Mouse (Mus musculus): ENCODE measurements around the gene BC016579.

Gene BC016579

GRCm38 (mm10) chr16:45643944-45644343 lies 9.9 kb downstream of the BC016579 start:
- in situ Hi-C loops (cut with MboI, MseI), result loop anchor here (25.0 kb wide), 1 partner anchor 432 kb away; the partner anchor contains the start of gene Btla

DNA sequence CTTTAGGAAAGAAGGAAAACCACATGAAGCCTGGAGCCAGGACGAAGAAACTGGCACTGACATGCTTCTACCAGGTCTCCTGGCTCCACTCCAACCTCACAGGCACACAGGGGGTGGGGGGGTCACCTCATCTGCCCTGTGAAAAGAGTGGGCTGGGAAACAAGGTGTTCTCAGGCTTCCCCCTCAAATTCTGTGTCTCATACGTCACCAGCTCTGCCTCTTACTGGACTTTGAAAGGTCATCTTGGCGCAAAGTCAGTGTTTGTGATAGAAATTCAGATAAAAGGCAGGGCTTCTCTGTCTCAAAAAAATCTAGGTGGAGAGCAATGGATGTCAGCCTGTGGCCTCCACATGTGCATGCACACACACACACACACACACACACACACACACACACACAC lies 12.6 kb downstream of the BC016579 start:
- in situ Hi-C loops (cut with MboI, MseI), result loop anchor here (25.0 kb wide), 1 partner anchor 429 kb away; the partner anchor contains the start of gene Btla

DNA sequence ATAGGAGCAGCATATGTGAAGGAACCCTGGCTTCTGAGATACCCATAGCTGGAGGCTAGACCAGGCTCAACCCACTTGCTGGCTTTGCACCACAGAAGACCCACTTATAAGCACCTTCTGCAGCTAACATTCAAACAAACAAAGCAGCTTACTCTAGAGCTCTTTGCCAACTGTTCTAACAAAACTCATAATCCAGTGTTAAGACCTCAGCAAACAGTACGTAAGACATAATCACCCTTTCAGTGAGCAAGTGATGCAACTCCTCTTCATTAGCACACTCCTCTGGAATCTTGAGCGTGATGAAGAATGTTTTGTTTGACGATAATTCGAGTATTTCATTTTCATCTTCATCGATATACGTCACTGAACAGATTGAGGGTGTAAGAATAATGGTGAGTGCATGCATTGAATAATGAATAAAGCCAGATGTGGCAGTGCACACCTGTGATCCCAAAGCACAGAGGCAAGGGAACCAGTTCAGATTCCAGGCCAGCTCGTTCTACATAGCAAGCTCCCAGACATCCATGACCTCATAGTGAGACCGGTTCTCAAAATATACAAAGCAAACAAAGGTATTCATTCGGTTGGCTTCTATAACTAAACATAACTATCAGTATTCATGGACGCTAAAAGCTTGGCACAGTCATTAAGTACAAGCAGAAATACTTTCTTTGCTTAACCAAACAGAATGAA lies 13.7 kb downstream of the BC016579 start:
- in situ Hi-C loops (cut with MboI, MseI), result loop anchor here (25.0 kb wide), 1 partner anchor 428 kb away; the partner anchor contains the start of gene Btla

- in situ Hi-C loops (cut with MboI, MseI), result loop anchor here (25.0 kb wide), 1 partner anchor 424 kb away; the partner anchor contains the start of gene Btla
Measured at GRCm38 (mm10) chr16:45635826-45636225, 18.0 kb downstream of the BC016579 start.

GRCm38 (mm10) chr16:45632420-45632819 lies 21.4 kb downstream of the BC016579 start:
- in situ Hi-C loops (cut with MboI, MseI), result loop anchor here (5.0 to 25.0 kb wide), 2 partner anchors 50 to 420 kb away; partner anchors contain the start of gene Btla

DNA sequence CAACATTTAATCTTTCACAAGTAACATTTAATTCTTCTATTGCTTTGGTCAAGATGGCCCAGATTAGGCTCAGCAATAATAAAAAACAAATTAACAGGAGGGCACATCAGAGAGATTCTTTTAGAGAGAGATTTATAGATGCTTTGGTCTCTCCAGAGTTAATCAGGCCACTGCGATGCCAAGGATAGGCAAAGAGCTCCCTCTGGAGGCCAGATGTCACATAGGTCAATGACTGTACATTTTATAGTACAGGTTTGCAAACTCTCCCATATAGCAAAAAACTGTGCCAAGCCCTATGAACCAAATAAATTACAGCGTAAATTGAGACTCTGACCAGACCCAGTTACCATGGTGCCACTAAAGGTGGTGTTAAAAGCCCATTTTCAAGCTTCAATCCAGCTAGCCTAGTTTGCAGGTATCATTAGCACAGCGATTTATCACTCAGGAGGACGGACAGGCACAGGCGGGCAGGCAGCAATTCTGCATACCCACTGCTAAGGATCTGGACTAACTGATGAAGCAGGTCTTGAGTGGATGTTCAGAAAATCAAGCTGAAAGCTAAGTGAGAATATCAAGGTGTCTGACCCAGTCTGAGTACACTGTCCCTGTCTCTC lies 23.4 kb downstream of the BC016579 start:
- in situ Hi-C loops (cut with MboI, MseI), result loop anchor here (5.0 to 25.0 kb wide), 2 partner anchors 48 to 418 kb away; partner anchors contain the start of gene Btla

- in situ Hi-C loops (cut with MboI, MseI), result loop anchor here (5.0 to 25.0 kb wide), 2 partner anchors 47 to 417 kb away; partner anchors contain the start of gene Btla
Measured at GRCm38 (mm10) chr16:45629497-45630105, 24.3 kb downstream of the BC016579 start.

DNA sequence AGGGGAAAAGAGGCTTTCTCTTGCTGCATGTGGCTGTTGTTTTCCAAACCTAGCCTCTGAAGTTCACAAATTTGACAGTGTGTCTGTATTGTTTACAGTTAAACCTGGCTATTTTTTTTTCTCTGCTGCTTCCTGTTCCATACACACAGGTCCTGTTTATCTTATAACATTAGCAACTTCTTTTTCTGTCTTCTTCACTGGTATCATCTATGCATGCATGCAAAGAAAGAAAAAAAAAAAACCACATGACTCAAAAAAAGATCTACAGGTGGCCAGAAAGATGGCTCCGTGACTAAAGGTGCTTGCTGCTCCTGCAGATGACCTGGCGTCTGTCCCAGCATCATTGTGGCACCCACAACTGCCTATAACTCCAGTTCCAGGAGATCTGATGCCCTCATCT lies 28.5 kb downstream of the BC016579 start:
- in situ Hi-C loops (cut with MboI, MseI), result loop anchor here (25.0 kb wide), 1 partner anchor 413 kb away; the partner anchor contains the start of gene Btla

GRCm38 (mm10) chr16:45624791-45625190 lies 29.1 kb downstream of the BC016579 start:
- in situ Hi-C loops (cut with MboI, MseI), result loop anchor here (25.0 kb wide), 1 partner anchor 412 kb away; the partner anchor contains the start of gene Btla

DNA sequence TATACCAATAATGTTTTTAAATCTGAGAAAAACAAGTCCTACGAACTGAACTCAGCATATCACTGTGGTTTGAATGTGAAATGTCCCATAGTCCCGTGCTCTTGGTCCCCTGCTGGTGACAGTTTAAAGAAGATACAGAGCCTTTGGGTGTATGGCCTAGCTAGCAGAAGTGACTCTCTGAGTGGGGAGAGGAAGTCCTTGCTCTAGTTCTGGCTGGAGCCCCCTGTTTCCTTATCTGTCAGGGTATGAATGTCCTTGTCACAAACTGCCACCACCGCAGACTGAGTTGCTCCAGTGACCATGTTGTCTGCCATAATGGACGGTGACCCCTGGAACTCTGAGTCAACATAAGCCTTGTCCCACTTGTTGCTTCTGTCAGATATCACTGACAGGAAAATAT lies 30.6 kb downstream of the BC016579 start:
- in situ Hi-C loops (cut with MboI, MseI), result no loop called here

DNA sequence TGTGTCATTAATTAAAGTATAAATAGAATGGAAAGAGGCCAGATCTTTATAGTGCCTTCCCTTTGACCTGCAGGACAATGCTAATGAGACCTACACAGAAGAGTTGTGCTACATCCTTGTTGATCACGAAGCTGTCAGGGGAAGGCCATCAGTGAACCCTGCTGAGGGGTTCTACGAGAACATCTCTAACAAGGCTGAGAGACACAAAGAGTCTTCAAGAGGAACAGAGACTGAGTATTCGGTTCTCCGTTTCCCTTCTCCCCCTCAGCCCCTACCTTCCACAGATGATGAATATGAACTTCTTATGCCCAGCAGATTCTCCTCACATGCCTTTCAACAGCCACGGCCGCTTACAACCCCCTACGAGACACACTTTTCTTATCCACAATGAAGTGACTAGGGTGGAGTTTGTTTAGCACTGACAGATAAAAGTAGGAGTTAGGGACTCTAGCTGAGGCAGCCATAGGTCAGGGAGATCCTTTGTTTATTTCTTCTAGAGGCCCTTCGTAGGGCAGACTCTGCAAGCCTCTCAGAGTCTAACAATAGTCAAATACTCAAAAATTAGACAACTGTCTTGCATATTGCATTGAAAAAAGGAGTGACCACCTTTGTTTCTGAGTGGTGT lies 34.0 kb downstream of the BC016579 start:
- in situ Hi-C loops (cut with MboI, MseI), result no loop called here

- in situ Hi-C loops (cut with MboI, MseI), result no loop called here
Measured at GRCm38 (mm10) chr16:45615944-45616343, 37.9 kb downstream of the BC016579 start.

DNA sequence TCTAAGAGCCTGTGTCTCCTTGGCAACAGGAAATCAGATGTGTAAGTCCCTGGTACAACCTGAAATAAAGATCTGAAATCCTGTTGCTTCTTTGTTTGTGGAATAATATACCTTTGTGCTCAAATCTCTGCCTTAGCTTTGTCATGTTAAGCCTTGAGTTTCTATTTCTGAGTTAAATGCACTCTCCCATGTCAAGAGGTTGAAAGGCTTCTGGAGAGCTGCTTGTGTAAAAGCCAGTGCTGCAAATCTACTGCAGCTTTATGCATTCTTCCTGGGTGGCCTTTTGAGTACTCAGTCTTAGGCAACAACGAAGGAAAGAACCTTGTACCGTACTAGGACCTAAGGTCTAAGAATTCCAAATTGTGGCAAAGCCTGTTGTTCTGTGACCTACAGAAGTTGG lies 40.6 kb downstream of the BC016579 start:
- in situ Hi-C loops (cut with MboI, MseI), result no loop called here

DNA sequence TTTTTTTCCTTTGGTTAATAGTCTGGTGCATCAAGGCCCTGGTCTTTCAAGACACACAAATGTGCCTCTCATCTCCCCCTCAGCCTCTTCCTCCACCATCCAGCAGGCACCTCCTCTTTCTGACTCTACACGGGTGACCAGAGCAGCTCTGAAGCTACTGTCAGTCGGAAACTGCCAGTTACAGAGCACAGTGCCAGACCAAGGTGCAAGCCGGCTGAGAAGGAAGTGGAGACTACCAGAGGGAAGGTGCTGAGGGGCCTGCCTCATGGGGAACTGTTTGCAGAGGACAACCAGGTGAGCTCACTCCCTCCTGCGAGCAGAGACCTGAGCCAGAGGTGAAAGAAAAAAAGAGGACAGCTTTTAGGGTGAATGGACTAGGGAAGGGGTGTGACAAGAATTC lies 43.6 kb downstream of the BC016579 start, which contains the start of gene Gcsam:
Gene Gcsam, plus strand, starts transcription at position 114 of the 400 bp plus-strand sequence.
- in situ Hi-C loops (cut with MboI, MseI), result no loop called here

DNA sequence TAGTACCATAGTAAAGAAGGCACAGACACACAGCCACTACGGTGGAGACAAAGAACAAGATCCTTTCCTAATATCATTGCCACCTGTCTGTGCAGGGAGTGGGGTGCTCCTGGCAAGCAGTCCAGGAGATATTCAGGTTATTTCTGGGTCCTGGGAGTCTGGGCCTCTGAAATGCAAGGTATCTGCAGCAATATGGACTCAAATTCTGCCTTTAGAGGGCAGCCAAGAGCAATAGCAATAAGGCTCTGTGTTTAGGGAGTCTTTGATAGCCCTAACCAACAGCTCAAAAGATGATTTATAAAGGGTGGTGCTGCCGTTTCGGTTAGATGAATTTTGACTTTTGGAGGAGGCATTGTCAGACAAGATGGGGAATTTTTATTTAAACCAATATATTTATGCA lies 44.6 kb downstream of the BC016579 start:
- in situ Hi-C loops (cut with MboI, MseI), result loop anchor here (10.0 kb wide), 1 partner anchor 1114 kb away; no protein-coding TSS in a partner anchor

GRCm38 (mm10) chr16:45608481-45608954 lies 45.4 kb downstream of the BC016579 start:
- in situ Hi-C loops (cut with MboI, MseI), result loop anchor here (10.0 kb wide), 1 partner anchor 1114 kb away; no protein-coding TSS in a partner anchor

DNA sequence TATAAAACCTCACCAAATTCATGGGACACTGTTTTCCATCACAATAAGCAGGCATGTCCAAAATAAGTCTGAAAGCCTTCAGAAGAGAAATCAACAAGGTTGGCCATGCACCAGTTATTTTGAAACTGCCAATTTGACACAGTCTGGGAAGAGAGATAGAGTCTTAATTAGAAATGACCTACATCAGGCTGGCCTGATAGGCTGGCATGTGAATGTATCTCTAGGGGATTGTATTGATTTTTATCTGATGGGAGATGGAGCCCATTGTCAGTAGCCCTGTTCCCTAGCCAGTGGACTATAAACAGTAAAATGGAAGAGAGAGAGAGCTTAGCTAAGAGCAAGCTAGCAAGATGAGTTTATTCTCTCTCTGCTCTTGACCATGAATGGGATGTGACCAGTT lies 58.4 kb downstream of the BC016579 start:
- in situ Hi-C loops (cut with MboI, MseI), result loop anchor here (5.0 kb wide), 1 partner anchor 73 kb away; no protein-coding TSS in a partner anchor

GRCm38 (mm10) chr16:45593656-45594055 lies 60.2 kb downstream of the BC016579 start:
- in situ Hi-C loops (cut with MboI, MseI), result no loop called here

GRCm38 (mm10) chr16:45582512-45582911 lies 71.4 kb downstream of the BC016579 start:
- in situ Hi-C loops (cut with MboI, MseI), result loop anchor here (5.0 kb wide), 2 partner anchors 50 to 90 kb away; no protein-coding TSS in a partner anchor

GRCm38 (mm10) chr16:45579883-45580282 lies 74.0 kb downstream of the BC016579 start:
- in situ Hi-C loops (cut with MboI, MseI), result loop anchor here (5.0 kb wide), 2 partner anchors 52 to 92 kb away; no protein-coding TSS in a partner anchor

Data from T-helper 2 cell (primary cell).